Mouse (Mus musculus) yolk sac, embryonic 10.5 days (tissue): ENCODE data around the gene Hap1.
"Not testable (repeated sequence)": the region's sequence is repeated elsewhere in the genome, so short reads cannot be mapped to it uniquely, and the experiment has no call there.

Source experiments
- DNase-seq: peaks from one replicate; pipeline ENCODE4 v3.0.0-alpha.2; 2017; ENCODE audit warnings: low spot score

Gene Hap1

DNA sequence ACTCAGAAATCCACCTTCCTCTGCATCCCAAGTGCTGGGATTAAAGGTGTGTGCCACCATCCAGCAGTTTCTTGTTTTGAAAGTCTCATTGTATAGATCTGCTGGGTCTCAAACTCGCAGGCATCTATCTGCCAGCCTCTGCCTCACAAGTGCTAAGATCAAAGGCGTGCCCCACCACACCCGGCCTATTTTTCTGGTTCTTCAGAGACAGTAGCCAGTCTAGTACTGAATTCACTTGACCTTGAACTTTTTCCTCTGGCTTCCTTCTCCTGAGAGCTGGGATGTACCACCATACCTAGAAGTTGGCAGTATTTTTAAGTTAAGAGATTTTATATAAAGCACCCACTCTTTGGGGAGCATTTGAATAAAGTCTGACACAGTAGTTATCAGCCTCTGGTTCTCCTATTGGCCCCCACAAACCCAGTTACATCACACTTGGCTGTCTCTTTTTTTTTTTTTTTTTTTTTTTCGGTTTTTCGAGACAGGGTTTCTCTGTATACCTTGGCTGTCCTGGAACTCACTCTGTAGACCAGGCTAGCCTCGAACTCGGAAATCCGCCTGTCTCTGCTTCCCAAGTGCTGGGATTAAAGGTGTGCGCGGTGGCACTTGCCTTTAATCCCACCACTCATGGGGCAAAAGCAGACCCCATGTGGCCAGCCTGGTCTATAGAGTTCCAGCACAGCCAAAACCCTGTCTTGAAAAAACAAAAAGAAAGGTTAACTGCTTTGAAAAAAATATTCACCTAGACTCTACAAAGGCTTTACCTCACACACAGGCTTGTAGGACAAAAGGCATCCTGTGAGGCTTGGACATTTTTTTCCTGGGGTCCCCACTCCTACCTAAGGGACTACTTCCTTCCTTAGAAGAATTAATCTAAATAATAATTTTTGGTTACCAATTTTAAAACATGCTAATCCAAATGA is 37.1 kb downstream of the Hap1 start:
- DNase-seq: no peak

DNA sequence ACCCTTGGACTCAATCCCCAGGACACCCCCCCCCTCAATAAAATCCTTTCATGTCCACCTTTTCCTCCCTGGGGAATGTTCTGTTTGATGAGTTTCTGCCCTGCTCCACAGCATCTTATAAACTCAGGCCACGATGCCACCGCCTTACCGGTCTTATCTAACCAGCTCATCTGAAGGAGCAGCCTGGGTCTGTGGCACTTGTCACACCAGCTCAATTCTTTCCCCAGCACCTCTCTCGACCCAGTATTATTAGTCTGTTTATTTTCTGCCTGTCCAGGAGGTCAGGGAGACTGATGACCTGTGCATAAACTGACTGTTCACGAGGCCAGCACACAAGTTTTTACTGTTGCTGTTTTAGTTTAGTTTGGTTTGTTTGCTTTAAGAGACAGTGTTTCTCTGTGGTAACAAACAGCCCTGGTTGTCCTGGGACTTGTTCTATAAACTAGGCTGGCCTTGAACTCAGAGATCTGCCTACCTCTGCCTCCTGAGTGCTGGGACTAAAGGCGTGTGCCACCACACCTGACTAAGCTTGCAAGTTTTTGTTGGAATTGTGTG is 38.0 kb downstream of the Hap1 start:
- DNase-seq: peak; percentile 46

DNA sequence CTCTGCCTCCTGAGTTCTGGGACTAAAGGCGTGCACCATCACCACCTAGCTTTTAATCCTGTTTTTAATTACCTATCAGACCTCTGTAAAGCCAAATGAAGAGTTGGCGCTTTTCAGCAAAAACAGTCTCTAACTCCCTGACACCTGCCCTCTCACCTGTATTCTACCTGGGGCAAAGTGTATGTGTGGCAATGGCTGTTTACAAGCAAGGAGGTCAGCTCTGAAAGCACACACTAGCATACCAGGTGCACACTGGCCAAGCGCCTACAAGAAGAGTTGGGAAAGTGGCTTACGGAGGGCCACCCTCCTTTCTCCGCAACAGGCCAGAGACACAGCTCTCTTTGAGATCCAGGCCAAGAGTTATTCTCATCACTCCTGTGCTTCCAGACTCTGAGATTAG is 40.5 kb downstream of the Hap1 start:
- DNase-seq: peak; percentile 51

DNA sequence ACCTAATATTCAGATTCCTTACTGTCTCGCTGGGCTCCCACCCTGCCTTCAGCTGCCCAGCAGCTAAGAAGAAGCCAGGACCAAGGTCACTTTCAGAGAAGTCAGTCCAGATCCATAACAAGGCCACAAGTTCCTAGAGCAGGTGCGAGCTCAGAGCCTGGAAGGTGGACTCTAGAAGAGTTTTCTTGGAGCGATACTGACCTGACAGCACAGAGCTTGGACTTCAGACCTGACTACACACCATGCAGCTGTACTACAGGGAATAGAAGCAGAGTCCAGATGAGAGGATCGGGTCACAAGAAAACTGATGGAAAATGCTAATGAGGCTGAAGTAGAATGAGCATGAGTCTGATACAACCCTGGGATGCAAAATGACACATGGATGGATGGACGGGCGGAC is 42.5 kb downstream of the Hap1 start:
- DNase-seq: peak; percentile 35

DNA sequence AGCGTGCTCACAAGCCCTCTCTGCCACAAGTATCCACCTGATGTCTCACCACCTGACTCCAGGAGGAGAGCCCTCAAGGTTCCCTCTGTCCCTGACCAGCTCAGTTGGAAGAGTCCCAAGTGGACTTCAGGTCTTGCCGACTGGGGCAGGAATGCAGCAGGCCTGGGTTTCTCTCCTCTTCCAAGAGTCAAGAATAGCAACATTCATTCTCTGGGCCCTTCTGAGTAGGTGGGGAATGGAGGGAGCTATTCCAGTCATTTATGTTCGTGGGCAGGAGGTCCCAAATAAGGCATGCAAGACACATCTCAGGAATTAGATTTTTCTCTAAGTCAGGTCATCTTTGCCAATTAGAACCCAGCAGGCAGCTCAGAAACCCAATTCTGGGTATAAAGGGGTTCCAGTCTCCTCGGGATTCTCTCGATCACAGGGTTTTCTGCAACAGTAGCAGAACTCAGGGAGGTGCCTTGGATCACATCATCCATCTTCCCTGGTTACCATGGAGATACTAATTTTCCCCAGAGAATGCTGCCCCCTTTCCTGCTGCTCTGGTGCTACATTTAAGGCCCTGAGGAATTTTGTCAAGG is 43.7 kb downstream of the Hap1 start:
- no peak for DNase-seq

DNA sequence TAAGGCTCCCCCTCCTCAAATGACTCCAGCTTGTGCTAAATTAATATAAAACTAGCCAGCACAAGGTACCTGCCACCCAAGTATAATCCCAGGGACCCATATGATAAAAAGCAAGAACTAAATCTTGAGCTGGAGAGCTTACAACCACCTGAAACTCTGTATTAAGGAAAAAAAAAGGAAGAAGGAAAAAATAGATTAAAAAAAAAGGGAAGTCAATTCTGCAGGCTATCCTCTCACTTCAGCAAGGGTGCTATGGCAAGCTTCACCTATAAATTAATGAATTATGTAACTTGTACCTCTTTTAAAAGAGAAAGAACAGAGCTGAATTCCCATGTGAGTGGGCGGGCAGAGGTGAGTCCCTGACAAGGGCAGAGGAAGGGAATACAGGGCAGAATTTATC is 44.3 kb downstream of the Hap1 start:
- DNase-seq: no peak

DNA sequence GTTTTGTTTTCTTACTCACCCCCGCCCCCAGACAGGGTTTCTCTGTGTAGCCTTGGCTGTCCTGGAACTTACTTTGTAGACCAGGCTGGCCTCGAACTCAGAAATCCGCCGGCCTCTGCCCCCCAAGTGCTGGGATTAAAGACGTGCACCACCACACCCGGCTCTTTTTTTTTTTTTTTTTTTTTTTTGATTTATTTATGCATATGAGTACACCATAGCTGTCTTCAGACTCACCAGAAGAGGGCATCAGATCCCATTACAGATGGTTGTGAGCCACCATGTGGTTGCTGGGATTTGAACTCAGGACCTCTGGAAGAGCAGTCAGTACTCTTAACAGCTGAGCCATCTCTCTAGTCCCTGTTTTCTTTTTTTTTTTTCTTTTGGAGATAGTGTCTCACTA is 47.3 kb downstream of the Hap1 start:
- DNase-seq: not testable (repeated sequence)

DNA sequence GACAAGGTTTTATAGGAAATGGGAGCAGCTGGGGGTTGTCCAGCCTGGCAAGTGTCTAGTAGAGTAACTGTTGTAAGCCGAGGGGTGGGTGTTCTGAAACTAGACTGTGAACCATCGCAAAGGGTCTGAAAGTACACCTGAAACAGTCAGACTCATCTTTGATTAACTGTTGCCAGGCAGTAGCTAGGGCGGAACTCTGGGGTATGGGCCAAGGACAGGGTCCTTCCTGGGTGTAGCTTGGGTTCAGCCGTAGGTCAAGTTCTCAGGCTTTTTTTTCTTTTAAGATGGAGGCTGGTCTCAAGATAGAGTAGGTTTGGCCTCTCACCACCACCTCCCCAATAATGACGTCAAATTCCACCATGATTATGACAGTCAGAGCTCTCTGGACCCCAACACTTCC is 48.0 kb downstream of the Hap1 start:
- no peak for DNase-seq

DNA sequence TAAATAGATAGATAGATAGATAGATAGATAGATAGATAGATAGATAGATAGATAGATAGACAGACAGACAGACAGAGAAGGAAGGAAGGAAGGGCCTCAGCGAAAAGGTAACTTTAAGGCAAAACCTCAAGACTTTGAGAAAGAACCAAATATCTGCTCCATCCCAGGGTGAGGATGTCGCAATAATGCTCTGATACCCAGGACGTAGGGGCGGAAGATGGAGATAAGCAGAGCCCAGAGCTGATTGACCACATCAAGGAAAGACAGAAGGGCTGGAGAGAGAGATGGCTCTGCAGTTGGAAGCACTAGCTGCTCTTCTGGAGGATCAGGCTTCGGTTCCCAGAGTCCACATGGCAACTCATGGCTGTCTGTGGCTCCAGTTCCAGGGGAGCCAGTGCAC is 54.6 kb downstream of the Hap1 start:
- DNase-seq: no peak

DNA sequence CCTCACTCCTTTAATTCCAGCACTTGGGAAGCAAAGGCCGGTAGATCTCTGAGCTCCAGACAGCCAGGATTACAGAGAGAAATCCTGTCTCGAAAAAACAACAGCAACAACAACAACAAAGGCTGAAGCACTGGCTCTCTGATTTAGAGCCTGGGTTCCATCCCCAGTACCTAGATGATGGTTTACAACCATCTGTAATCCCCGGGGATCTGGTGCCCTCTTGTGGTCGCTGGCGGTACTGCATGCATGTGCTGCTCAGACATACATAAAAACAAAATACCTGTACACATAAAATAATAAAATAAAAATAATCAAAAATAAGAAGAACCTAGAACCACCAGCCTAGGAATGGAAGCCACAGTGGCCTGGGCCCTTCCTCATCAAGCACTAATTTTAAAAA is 55.6 kb downstream of the Hap1 start:
- DNase-seq: peak; percentile 42

DNA sequence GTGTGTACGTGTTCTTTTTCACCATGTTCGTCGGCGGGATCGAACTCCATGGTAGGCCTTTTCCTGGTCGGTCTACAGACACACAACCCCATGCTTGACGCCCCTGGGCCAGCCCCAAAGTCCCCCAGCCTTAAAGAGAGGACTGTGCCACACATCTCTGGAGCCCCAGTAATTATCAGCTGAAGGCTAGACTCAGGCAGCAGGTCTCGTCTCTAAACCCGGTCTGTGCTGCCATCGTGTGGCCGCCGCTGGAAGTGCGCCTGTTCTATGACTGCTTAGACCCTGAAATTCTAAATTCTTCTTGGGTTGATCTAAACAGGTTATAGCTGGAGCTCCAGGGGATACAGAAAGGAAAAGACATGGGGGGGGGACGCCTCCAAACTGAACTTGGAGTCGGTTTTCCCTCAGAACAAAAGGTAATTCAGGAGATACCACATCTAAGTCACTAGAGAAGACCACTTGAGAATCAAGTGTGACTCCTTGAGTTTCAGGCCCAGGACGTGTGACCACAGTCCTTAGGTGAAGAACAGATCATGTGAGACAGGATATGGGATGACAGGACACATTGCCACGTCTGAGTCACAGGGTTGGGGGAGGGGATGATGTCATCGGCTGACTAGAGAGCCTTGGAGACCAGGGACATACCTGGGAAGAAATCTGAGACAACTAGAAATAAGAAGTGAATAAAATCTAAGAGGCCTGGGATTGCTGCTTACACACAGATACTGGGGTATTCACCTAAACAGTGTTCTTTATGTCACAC is 57.5 kb downstream of the Hap1 start:
- peak; percentile 76 for DNase-seq

DNA sequence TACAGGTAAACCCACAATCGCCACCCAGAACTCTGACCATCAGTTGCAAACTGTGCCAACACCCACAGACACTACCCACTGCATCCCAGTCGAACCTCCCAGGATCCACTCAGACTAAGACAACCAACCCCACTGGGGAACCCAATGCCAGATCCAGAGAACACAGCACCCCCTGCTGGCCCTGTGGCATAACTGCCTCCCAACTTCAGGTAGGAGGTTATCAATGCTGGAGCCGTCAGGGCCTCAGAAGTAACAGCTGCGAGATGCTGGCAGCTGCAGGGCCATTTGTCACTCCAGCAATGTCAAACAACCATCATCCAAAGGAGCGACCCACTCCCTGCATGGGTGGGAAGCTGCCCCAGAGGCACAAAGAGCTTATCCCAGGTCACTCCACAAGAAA is 58.1 kb downstream of the Hap1 start:
- DNase-seq: no peak
